Mouse (Mus musculus) Muller cell, postnatal 12 days (primary cell): ENCODE data around the gene Gm11444.

Source experiments
- DNase-seq: peaks from one replicate; pipeline ENCODE4 v3.0.0-alpha.2; 2015; ENCODE audit errors: inconsistent ontology term

Gene Gm11444

DNA sequence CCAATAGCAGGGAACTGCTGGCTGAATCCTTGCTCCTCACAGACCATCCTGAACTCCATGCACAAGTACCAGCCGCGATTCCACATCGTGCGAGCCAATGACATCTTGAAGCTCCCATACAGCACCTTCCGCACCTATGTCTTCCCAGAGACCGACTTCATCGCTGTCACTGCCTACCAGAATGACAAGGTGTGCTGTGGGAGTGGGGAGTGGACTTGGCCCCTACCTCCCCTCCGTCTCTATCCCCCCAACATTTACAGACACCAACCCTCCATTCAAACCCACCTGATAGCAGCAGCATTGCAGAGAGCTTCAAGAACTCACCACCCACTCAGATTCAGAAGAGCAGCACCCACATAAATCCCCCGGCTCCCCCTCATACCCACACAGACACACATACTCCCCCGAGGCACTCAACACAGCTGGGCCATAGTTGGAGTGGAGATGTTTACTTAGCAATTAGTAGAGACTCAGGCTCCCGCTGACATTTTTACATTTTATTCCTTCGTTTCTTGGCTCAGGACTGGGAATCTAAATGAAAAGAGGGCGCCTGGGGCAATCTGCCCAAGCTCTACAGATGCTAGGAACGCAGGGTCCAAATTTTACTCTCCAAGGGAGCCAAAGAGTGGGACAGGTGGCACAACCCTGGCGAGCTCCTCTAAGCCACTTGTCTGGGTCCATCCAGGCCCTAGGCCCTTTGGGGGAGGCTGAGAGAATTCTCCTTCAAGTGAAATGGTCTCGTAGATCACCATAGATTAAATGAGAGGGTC, 14.2 kb downstream of the Gm11444 start:
- DNase-seq, result peak; percentile 89

DNA sequence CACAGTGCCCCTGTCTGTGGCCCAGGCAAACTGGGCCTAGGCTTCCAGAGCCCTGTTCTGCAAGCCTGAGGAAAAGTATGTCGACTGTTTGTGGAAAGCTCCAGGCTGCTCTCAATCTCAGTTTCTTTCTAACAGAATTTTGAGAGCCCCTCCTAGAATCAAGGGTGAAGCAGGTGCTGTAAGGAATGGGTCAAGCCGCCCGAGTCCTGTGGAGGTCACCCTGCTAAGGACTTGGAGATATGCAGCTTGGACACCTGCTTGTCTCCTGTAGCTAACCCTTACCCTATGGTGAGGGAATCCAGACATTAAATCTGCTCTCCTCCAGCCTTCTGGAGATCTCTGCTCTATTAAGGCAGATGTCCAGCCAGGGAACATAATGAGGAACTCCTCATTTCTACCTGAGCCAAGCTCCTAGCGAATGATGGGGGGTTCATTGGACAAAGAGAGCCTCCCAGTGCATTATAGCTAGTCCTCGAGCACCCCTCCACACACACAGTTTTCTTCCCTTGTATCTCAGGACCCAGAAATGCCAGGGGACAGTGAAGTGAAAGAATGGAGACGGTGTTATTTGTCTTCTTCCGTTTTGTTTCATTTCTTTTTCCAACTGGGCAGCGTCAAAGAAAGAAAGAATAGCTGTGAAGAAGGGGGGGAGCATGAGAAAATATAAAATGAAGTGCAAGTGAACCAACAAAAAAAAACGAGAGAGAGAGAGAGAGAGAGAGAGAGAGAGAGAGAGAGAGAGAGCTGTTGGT, 15.0 kb downstream of the Gm11444 start:
- peak; percentile 69 for DNase-seq

- DNase-seq, result no peak
Measured at GRCm38 (mm10) chr11:85834386-85834931, 15.7 kb downstream of the Gm11444 start.

GRCm38 (mm10) chr11:85833761-85834385, 16.3 kb downstream of the Gm11444 start:
- peak; percentile 55 for DNase-seq

GRCm38 (mm10) chr11:85833081-85833521, 17.0 kb downstream of the Gm11444 start:
- DNase-seq, result peak; percentile 61

- DNase-seq, result peak; percentile 100
Measured at GRCm38 (mm10) chr11:85832231-85832924, 17.8 kb downstream of the Gm11444 start, which contains the start of gene Tbx2. TSS of gene Tbx2 (plus strand) at chr11:85832551.

DNA sequence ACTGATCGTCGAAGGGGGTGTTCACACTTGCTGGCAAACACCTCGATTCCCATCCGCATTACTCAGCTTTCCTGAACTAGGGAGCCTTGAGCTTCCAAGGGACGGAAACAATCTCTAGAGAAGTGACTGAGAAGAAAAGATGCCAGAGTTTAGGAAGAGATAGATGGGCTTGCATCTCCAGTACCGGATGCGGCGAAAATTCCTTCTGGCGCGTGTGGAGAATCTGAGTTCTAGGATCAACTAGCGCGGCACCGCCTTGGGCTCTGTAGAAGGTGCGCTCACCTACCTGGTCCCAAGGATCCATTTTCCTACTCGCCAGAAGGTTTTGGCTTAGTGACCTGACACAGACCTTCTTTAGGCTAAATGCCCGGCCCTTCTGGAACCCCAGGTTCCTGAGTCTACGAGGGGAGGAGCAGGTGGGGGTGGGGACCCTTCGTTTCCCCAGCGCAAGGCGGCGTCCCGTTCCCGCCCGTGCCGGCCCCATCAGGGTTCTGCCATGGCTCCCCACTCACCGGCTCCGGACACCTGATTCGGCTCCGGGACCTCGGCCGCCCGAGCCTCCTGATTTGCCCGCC, 18.4 kb downstream of the Gm11444 start:
- peak; percentile 76 for DNase-seq

DNA sequence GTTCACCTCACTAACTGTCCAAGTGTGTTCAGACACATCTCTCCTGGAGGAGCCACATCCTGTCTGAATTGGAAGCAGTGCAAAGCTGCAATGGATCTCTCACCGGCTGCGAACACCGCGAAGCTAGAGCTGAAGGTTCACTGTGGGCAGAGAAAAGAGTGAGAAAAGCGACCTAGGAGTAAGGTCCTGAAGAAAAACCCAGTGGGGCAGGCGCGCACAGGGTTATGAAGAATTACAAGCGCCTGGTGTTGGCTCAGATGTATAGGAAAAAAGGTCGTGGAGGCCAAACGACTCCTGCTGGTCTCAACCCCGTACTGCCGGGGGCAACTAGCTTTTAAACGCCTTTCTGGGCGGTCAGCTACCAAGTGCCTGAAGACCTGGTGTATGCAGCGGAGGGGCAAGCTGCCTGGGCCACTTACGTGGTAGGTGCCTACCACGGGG, 19.2 kb downstream of the Gm11444 start:
- peak; percentile 76 for DNase-seq

DNA sequence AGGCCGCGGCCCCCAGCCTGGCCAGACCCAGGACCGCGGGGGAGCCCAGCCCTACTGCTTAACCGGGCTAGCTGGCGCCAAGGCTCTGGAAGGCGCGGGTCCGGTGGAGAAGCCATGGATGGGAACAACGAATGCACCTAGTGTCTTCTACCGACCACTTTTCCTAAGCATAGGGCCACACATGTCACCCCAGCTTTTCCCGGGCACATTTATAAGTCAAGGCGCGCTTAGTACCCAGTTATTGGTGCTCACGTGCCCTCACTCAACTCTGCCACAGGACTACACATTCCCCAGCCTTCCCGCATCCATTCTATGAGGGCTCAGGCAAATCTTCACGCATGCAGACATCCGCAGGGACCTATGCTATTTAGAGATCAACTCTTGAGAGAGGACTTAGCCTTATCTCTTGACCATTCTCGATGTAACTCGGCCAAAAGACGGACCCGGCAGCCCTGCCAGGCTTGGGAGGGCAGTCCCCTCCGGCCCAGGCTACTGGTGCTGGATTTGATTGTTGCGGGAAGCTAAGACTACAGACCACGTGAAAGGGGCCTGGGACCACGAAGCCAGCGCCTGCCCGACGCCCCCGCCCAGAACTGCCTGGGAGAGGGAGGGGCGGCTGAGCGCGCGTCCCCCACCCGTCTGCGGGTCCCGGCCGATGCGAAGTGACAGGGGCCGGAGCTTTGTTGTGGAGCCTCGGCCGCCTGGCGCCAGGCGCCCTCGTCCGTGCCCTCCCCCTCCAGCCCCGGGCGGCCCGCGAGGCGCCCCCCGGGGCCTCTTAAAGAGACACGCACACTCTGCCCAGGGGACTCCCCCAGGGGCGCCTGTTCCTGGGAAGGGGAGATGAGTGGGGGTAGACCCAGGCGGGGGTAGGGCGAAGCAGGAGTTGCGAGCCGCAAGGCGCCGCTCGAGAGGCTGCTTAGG, 20.4 kb downstream of the Gm11444 start:
- DNase-seq, result peak; percentile 83

DNA sequence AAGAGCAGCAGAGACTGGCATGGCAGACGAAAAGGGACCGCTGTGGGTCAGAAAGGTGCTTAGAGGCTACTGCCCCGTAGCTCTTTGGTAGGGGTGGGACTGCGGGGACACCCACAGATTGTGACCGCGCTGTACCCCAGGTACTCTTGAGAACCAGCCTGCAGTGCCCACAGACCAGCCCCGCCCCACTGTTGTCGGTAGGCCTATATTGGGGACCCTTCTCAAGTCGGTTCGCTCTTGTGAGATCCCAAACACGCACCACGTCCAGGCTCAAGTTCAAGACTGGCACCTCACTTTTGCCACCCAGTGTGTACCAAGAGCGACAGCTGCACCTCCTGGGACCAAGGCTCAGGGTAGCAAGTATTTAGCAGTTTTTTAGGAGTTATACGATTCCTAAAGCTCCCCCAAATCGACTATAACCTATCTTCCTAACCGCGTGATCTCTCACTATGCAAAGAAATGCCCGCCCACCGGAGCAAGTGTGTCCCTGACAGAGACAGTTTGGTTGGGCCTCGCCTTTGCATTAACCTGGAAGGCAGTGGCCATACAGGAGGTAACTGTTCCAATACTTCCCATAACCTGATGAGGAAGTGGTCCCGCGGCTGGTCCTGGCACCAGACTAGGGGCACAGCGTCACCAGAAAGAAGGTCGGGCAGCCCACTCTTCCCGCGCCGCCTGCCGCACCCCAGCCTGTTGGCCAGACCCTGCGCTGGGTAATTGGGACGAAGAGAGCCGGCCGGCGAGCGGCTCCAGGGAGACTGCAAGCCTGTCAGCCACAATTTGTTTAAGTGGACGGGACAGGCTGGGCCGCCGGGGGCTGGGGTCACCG, 21.2 kb downstream of the Gm11444 start:
- DNase-seq, result no peak

- peak; percentile 27 for DNase-seq
Measured at GRCm38 (mm10) chr11:85827342-85827741, 22.8 kb downstream of the Gm11444 start.

DNA sequence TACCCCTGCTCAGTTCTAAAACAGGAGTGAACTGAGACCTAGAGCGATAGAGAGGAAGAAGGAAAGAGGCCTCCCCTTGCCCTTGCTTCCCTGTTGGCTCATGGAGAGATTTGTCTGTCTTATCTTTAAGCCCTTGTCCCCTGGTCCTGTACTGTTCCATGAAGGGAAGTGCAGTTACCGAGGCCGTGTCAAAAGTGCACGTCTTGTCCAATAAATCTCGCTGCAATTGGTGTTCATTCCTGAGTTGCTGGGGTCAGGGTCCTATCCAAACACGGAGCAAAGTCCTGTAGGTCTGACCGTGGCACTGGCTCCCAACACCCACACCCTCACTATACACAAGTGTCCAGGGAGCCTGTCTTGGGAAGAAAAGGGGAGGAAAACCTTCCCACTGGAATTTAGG, 24.3 kb downstream of the Gm11444 start:
- DNase-seq, result no peak

DNA sequence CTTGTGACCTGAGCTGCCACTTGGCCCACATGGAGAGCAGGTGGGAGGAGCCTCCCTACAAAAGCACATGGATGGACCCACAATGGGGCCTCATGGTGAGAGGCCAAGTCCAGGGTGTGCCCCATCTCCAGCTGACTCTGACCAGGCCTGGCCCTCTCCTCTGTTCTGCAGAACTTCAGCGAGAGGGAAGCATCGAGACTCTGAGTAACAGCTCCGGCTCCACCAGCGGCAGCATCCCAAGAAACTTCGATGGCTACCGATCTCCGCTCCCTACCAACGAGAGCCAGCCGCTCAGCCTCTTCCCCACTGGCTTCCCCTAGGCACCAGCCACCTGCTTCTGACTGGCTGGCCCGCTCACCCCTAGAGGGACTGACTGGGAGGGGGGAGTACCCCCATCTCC, 25.1 kb downstream of the Gm11444 start:
- no peak for DNase-seq

GRCm38 (mm10) chr11:85823794-85824193, 26.3 kb downstream of the Gm11444 start:
- no peak for DNase-seq

DNA sequence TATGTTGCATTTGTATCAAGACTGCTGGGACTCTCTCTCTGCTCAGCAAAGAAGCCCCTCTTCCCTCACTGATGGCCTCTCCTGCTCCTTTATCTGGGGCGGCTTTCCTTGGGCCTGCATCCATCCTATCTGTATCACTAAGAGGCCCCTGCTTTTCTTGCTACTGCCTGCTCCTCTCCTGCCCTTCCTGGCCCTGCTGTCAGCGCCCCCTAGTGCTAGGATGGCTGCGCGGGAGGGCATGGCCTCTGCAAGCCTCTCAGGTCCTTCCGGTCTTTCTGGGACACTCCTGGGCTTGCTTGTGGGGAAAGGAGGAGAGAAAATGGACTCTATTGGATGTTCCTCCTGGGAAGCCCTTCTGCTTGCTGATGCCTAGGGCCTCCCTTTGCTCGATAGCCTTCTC, 27.0 kb downstream of the Gm11444 start:
- peak; percentile 77 for DNase-seq

DNA sequence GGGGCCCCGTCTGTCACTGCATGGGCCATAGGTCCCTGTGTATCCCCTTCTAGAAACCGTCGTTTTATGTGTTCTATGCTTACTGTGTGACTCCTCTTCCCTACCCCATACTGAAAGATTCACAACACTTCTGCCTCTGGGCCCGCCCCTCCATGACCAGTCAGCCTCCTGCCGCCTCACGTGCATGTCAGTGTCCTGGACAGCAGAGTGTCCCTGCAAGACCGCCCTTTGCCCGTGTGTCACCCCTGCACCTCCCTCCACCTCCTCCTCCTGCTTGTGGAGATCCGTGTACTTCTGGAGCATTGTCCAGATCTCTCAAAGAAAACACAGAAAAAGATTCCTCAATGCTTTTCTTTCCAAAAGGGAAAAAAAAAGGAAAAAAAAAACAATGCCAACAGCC, 28.5 kb downstream of the Gm11444 start:
- no peak for DNase-seq

DNA sequence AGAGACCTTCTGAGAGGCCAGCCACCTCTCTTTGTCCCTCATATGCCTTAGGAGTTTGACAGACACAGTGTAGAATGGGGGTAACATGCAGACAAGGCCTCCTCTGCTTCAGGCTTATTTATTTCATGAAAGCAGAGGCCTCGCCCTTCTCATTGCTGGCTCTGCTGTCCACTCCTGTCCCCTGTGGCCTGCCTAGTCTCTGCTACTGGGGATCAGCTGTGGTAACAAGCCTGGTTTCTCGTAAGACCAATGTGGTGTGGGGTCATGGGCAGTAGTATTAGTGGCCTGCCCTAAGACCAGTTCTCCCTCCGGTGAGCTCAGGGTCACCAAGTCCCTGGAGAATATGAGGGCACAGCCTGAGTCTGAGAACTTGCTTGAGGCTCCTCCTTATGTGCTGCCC, 29.2 kb downstream of the Gm11444 start:
- no peak for DNase-seq

DNA sequence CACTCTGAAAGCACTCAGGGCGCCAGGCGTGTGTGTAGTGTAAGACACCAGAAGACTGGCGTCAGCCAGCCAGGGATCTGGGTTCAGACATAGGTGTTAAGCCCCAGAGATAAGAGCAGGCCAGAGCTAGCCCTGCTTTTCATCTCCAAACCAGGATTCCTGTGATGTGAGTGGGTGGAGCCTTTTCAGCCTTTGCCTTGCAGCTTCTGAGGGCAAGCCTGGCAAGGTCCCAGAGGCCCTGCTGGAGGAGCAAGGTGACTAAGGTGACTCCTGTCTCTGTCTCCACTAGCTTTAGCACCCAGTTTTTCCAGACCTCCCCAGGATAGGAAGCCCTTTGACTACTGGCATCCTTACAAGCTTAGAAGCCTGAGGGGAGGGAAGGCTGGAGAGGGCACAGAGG, 31.7 kb downstream of the Gm11444 start:
- no peak for DNase-seq

GRCm38 (mm10) chr11:85816471-85816870, 33.7 kb downstream of the Gm11444 start:
- no peak for DNase-seq
